Mouse (Mus musculus): ENCODE measurements around the gene Dicer1.
"Not testable (repeated sequence)": the region's sequence is repeated elsewhere in the genome, so short reads cannot be mapped to it uniquely, and the experiment has no call there.

Gene Dicer1

DNA sequence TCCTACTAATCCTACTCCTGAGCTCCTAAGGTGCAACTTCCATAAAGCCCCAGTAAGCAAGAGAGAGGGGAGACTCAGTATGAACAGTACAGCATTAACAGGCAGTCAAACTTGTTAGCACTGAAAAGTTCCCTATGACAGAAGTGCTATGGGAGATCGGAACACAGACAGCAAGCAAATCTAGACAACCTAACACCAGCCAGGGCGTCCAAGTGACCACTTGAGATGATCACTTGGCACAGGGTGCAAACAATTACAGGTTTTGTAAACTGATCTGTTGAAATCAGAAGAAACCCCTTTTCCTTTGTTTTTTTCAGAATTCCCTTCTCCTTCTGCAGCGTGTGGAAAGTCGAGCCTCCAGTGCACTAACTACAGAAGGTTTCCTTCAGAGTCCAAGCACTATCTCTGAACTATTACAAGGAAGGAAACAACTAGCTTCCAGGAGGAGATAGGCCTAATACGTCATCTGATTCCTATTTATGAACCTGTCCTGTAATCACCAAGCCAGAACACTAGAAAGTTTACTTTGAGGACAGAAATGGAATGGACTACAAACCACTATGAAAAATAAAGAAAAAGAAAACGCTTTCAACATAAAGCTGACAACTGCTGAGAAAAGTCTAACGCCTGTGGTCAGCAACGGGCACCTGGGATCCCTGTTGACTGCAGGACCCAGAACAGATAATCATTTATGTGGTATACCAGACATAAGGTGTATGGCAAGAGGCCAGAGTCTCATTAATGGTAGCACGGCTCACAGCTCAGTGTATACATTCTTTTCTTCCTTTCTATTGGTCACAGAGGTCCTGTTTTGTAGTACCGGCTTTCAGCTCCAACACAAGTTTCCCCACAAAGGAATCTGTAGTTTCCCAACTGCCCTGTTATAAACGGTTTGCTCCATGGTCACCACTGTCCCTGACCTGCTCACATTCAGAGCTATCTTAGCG, 10.6 kb downstream of the Dicer1 start:
- no peak for DNase-seq (ENCODE audit: low spot score in 2 of 2)

DNA sequence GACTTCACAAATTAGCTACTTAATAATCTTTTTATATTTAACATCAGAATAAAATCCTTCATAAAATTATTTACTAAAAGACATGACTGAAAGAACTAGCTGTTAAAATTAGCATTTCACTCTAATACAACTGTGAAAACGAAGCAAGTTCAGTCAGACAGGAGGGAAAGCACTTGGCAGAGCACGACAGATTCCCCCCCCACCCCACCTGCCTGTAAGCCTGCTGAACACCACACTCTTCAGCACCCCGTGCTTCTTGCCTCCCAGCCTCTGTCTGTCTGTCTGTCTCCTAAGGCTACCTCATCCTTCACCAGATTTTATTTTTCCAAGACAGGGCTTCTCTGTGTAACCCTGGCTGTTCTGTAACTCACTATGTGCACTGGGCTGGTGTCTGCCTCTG, 12.8 kb downstream of the Dicer1 start:
- no peak for DNase-seq (ENCODE audit: low spot score in 2 of 2)

DNA sequence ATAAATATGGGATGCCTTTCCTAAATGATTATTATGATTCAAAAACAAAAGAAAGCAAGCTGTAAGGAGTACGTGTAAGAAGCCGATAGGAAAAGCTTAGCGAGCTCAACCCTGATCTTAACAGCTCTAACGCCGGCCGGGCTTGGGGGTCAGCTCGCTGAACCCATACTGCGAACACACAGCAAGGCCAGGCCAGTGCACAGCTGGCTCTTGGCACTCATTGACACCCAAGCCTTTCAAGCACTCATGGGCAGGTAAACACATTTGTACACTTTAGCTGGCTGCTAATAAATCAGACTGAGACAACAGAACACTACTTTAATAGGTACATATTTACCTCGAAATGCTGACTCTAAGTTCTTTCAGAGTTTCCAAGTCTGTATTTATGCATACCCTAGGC, 13.3 kb downstream of the Dicer1 start:
- DNase-seq (ENCODE audit: low spot score in 2 of 2) = no peak

DNA sequence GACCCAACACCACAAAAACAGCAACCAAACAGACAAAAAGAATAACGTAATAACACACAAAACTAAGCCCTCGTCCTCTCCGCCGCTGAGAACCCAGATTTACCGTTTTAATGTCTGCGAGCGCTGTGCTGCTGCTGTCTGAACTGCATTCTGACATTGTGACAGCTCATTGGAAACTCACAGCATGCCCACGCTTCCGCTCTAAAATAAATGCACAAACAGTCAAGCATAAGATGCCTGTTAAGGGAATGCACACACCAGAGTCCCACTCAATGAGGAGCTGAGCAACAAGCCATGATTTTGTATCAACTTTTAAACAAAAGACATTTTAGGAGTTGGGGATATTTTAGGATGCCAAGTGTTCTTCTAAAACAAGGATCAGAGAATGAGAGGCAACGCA, 14.1 kb downstream of the Dicer1 start:
- DNase-seq (ENCODE audit: low spot score in 2 of 2) = no peak

DNA sequence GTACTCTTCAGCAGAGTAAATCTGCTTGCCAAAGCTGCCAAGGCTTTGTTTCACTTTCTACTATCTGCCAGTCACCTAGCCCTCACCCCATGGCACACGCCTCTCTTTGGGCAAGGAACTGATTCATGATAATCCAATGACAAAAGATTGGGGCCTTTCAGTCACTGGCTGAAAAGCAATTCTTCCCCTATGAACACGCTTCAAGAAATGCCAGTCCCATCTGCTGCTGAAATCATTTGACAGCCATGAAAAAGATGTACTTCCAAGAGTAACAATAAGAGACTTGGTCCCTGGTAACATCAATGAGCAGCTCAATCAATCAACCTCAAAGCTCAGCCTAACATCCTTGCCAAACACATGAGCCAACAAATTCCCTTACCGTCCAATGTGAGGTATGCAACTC, 15.8 kb downstream of the Dicer1 start:
- DNase-seq (ENCODE audit: low spot score in 2 of 2) = no peak

GRCm38 (mm10) chr12:104733165-104733564, 18.6 kb downstream of the Dicer1 start:
- no peak for DNase-seq (ENCODE audit: low spot score in 2 of 2)

GRCm38 (mm10) chr12:104731782-104732181, 20.0 kb downstream of the Dicer1 start:
- DNase-seq (ENCODE audit: low spot score in 2 of 2) = no peak

DNA sequence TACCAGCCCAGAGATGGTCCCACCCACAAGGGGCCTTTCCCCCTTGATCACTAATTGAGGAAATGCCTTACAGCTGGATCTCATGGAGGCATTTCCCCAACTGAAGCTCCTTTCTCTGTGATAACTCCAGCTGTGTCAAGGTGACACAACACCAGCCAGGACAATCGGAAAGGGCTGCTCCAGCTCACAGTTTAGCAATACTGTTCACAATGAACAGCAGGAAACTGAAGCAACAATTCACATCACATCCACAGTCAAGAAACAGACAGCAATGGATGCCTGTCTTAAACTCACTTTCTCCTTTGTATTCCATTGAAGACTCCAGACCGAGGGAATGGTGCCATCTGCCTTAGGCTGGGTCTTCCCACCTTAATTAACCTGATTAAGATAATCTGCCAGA, 25.3 kb downstream of the Dicer1 start:
- not testable (repeated sequence) for DNase-seq (ENCODE audit: low spot score in 2 of 2)

DNA sequence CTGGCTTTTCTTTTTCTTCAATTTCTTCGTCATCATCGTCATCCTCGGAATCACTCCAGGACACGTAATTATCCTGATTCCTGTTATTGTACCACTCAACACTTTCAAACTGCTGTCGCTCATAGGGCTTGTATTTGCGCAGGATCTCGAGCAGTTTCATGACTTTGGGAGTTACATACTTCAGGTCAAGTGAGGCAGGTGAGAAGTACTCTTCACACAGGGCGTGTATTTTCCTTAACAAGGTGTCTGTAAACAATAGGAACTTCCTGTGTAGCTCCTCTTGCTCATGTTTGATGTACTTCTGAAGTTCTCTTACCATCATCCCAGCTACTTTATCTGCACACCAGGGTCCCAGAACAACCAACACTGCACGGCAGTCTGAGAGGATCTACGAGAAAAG, 29.7 kb downstream of the Dicer1 start:
- DNase-seq (ENCODE audit: low spot score in 2 of 2) = no peak

DNA sequence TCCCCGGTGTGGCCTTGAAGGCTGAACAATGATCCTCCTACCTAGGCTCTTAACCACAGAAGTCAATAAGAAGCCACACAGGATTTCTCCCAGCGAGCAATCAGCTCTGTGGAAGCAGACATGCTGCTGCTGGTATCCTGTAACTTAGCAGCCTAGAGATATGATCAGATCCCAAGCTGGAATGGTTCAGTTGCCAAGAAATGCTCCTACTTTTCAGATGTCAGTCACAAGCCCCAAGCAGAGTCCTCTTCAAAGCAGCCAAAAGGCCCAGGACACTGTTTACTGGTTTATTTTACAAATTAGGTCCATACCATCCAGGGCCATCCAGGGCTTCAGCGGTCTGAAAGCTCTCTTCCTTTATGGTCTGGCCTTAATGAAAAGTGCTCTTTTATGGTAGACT, 30.7 kb downstream of the Dicer1 start:
- DNase-seq (ENCODE audit: low spot score in 2 of 2) = no peak

- no peak for DNase-seq (ENCODE audit: low spot score in 2 of 2)
Observed at GRCm38 (mm10) chr12:104718956-104719355, 32.8 kb downstream of the Dicer1 start.

DNA sequence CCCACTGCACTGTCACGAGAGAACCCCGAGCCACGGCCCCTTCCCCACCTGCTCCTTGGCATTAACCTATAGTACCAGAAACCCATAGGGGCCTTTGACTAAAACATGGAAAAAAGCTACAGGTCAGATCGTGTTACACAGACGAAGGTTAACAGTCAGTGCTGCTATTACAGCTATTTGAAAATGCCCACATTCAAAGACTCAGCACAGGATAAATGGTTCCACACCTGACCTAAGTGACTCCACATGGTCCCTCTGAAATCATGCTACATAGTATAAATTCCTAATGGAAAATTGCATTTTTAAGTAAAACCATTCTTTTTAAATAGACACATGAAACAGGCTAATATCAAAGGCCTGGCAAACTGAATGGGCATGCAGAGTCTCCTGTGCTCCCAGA, 35.3 kb downstream of the Dicer1 start:
- no peak for DNase-seq (ENCODE audit: low spot score in 2 of 2)

GRCm38 (mm10) chr12:104715453-104715852, 36.3 kb downstream of the Dicer1 start:
- no peak for DNase-seq (ENCODE audit: low spot score in 2 of 2)

DNA sequence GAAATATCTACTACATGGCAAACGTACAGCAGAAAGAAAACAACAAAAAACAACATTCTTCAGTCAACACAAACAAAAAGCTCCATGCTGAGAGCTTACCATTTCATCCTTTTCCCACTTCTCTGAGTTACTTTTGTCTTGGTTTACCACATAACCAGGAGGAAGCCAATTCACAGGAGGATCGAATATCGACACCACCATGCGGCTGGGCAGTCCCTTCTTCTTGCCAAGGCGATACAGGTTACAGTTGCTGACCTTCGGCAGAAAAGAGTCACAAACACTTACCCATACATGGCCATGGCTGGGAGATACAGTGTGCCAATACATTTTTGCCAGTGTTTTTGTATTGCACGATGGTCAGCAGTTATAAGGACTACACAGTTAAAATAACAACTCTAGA, 51.5 kb downstream of the Dicer1 start:
- no peak for DNase-seq (ENCODE audit: low spot score in 2 of 2)

DNA sequence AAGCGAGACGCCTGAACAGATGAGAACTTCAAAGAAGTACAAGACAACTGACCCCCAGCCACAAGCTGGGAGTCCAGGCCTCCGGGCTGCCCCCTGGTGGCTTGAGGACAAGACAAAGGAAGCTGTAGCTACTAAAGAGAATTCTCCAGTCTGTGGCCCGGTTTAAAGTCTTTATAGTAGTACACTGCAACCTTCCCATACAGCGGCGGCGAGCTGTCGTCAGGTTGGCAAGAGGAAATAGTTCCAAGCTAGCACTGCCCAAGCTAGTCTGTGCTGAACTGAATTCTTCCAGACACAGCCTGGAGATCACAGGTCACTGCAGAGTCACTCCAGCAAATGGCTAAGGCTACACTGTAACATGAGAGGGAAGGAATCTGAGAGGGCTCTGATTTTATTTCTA, 52.0 kb downstream of the Dicer1 start:
- DNase-seq (ENCODE audit: low spot score in 2 of 2) = peak in 1 of 2 experiments; percentile 45

DNA sequence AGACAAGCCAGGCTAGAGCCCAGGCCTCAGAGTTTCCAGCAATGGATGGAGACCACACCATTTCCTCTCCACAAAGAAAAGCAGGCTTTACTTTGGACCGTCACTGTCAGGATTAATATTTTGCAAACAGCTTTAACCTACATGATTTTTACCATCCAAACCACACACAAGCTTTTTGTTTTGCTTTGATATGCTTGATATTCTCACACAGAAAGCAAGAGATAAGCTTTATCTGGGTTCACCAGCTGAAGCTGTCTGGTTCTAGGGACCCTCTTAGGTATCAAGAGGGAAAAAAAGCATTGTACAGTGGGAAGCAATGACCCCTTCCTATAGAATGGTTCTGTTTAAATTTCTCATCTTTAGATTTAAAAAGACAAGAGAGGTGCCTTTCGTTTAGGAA, 56.2 kb downstream of the Dicer1 start:
- no peak for DNase-seq (ENCODE audit: low spot score in 2 of 2)

DNA sequence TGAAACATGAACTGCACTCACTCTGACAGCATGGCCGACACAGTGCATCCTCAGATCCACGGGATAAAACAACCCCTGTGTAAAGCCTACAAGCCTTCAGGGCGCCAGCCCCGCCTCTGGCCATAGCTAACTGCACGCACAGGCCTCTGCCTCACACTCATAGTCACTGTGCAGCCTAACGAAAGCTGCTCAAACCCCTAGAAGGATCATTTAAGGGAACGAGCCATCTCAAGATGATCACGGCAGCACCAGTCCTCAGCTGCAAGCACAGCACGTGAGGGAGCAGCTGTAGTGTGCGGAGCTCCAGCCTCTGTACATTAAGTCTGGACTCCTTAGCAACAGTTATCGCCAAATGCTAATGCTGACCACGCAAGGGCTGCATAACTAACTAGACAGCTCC, 58.9 kb downstream of the Dicer1 start:
- no peak for DNase-seq (ENCODE audit: low spot score in 2 of 2)

GRCm38 (mm10) chr12:104690412-104690811, 61.3 kb downstream of the Dicer1 start:
- DNase-seq (ENCODE audit: low spot score in 2 of 2) = no peak

DNA sequence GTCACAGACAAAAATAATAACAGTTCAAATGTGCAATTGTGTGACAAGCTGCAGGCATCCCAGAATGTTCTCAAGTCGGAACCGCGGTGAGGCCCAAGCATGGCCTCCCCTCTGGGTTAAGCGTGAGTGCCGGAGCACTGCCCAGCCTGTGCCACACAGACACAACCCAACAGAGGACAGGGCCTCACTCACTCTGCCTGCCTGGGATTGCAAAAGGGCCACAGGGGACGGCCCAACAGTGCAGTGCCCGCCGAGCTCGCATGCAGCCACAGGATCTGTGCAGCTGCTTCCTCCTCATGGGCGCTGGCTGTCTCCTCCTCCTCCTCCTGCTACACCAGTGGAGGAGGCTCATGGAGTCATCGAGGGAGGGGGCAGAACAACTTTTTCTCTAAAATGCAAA, 62.9 kb downstream of the Dicer1 start:
- DNase-seq (ENCODE audit: low spot score in 2 of 2) = no peak

DNA sequence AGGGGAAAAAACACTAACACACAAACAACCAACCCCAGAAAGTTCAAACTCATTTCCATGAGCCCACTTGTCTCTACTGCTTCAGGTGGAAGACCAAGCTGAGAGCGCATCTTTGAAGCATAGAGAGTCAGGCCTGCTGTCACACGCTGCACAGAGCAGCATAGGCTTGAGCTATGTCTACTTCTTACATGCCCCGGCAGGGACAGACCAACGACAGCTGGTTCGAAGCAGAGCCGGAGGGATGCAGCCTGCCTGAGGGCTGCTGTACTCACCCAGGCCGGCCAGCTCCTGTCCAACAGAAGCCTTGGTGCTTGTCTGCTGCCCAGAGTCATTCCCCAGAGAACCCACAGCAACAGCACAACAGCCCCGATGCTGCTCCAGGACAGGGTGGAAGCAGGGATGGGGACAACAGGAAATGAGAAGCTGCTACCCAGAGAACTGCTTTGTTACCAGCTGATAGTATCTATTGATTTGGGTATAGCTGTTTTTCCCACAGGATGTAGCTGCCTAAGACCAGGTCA, 67.3 kb downstream of the Dicer1 start:
- no peak for DNase-seq (ENCODE audit: low spot score in 2 of 2)

DNA sequence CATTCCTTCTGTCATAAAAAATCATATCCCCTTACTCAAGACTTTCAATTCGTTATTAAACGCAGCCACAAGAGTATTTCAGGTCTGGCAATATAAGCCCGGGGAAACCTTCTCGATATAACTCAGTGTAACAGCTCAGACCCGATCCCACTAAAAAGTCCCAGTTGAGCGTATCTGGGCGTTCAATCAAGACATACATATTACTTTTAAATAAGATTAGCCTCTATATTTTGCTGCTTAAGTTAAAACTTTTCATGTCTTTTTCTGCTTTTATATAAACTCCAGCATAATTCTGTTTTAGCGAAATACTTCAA, 72.0 kb downstream of the Dicer1 start:
- no peak for DNase-seq (ENCODE audit: low spot score in 2 of 2)

GRCm38 (mm10) chr12:104679121-104679818, 72.5 kb downstream of the Dicer1 start:
- DNase-seq (ENCODE audit: low spot score in 2 of 2) = no peak

GRCm38 (mm10) chr12:104678462-104678861, 73.3 kb downstream of the Dicer1 start:
- no peak for DNase-seq (ENCODE audit: low spot score in 2 of 2)
